Mouse (Mus musculus) mature B cell (primary cell): ENCODE measurements around the gene Arf6.
"Not testable (repeated sequence)": the region's sequence is repeated elsewhere in the genome, so short reads cannot be mapped to it uniquely, and the experiment has no call there.

ENCODE experiments used
- in situ Hi-C: fragments of 300-500 bp; cut with MboI; formaldehyde crosslinking; loops from 2 replicates; pipeline ENCODE4 v1.14.3; 2019

Gene Arf6

DNA sequence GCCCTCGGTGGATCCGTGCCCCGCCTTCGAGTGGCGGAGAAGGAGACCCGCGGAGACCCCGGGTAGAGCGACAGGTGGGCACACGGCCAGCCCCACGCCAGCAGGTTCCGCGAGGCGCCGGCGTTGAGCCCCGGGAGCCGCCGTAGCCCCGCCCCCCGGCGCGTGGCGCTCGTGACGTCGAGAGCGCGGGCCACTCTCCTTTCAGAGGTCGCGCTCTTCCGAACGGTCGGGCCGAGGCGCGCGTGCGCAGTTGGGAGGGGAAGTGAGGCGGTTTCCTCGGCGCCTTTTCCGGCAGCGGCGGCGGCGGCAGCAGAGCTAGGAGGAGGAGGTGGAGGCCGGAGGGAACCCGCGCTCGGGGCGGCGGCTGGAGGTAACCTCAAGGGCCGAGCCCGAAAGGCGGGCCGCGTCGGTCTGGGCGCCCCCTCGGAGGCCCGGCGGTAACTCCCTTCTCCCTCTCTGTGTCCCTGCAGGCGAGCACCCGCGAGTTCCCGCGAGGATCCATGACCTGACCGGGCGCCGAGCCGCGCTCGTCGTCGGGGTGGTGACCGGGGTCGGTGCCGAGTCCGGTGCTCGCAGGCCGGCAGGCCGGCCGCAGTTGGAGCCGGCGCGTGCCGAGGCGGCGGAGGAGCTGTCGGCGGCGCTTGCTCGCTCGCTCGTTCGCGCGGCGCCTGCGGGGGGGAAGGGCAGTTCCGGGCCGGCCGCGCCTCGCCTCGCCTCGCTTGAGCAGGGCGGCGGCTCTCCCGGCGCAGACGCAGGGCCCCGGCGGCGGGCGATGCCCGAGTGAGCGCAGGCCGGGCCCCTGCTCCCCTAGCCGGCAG is at the start of gene Arf6, which contains the start of gene Gm9887:
Arf6 (plus strand) TSS at position 297 of the 818 bp plus-strand sequence.
Gm9887 (minus strand) TSS at position 605 of the 818 bp plus-strand sequence.
- in situ Hi-C loops, result no loop called here

DNA sequence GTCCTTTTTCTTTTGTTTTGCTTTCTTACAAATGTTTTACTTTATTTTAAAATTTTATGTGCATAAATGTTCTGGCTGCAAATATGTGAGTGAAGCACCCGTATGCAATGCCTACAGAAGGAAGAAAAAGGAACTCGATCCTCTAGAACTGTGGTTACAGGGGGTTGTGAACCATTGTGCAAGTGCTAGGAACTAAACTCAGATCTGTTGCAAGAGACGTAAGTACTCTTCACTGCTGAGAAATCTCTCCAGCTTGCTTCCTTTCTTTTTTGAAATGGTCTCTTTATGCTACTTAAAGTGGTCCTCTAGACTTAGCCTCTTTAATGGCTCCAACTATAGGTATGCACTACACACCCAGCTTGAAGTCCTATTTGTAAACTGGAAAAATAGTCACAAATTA is 40.8 kb upstream of the Arf6 start:
- in situ Hi-C loops, result no loop called here

DNA sequence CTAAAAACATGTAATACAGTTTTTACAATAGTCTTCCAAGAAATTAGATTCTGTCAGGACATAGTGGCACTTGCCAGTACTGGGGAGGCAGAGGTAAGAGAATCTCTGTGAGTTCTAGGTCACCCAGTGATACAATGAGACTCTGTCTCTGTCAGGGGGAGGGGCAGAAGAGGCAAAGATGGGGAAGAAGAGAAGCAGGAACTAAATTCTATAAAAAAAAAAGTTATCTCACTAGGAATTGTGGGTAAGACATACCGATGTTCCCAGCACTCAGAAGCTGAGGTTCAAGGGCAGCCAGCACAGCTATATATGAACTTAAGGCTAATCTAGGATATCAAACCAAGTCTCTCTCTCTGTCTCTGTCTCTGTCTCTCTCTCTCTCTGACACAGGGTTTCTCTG is 39.8 kb upstream of the Arf6 start:
- in situ Hi-C loops, result no loop called here

DNA sequence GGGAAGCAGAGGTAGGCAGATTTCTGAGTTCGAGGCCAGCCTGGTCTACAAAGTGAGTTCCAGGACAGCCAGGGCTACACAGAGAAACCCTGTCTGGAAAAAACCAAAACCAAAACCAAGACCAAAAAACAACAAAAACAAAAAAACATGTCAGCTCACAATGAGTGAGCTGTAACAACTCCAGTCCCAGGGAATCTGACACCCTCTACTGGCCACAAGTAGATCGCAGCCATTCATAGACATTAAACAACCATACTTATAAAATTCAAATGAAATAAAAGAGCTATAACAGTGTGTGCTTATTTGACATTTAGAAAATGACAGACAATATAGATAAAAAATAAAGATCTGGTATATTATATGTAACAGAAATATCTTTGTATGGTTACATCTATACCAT is 38.4 kb upstream of the Arf6 start:
- in situ Hi-C loops, result no loop called here

DNA sequence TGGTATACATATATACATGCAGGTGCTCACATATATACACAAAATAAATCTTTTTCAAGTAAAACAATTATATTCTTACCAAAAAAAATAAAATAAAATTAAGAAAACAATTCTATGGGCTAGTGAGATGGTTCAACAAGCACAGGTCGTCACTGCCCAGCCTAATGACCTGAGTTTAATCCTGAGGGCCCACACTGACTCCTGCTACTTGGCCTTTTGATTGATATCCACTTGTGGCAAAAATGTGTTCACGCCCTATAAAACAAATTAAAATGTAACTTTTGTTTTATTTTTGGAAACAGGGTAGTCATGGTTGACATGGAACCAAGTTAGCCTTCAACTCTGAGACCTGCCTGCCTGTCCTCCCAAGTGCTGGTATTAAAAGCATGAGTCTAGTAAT is 22.0 kb upstream of the Arf6 start:
- in situ Hi-C loops, result loop anchor here (10.0 kb wide), 1 partner anchor 225 kb away; no protein-coding TSS in a partner anchor

DNA sequence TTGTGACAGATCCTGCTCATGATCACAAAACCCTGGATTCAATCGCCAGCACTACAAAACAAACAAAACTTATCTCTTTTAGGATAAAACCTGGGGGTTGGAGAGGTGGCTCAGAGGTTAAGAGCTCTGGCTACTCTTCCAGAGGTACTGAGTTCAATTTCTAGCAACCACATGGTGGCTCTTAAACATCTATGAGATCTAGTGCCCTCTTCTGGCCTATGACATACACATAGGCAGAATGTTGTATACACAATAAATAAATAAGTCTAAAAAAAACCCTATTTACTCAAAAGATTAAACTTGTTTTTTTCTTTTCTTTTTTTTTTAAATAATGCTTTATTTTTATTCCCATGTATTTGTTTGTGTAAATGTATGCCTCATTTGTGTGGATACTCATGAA is 20.3 kb upstream of the Arf6 start:
- in situ Hi-C loops, result loop anchor here (10.0 kb wide), 1 partner anchor 223 kb away; no protein-coding TSS in a partner anchor

DNA sequence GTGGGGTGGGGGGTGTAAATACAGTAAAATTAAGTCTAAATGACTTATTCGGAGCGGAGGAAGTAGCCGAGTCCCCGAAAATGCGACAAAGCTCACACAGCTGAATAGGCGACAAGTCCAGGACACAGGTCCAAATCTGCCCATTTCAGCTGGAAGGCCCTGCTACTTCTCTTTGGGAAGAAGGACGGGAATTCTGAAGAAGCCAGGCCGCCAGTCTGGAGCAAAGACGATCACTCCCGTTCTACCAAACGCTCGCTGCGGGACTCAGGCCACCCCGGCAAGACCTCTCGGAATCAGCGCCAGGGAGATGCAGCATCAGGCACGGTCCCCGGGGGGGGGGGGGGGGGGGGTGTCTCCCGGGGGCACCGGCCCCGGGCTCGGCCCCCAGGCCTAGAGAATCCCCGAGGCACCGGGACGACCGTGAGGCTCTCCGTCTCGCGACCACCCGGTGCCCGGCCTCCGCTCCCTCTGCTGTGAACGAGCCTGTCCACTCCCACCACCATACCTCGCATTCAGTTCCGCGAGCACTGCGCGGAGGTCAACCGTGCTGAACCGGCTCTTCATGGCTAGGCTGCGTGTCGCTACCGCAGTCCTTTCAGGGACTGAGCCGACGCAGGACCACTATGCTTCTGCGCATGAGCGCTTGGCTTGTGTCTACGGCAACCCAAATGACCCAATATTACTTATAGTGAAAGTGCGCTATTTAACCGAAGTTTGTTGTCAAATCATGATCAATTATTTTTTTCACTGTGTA is 15.2 kb upstream of the Arf6 start, which contains the start of gene Nemf:
Nemf (minus strand) TSS at position 620 of the 754 bp plus-strand sequence.
- in situ Hi-C loops, result loop anchor here (10.0 kb wide), 1 partner anchor 218 kb away; no protein-coding TSS in a partner anchor

DNA sequence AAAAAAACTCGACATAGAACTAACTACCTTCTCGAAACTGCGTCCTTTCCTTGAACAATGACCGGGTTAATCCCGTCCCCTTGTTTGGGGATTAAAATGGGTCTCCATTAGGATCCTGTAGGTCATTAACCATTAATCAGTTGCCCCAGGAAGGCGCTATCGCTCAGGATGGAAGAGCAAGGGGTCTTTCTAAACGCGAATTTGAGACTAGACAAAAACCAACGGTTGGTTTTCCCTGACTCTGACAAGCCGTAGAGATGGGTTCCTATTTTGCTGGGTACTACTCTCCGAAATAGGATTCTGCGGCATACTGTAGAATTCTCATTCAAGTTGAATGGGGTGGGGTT is 14.7 kb upstream of the Arf6 start:
- in situ Hi-C loops, result loop anchor here (10.0 kb wide), 1 partner anchor 218 kb away; no protein-coding TSS in a partner anchor

DNA sequence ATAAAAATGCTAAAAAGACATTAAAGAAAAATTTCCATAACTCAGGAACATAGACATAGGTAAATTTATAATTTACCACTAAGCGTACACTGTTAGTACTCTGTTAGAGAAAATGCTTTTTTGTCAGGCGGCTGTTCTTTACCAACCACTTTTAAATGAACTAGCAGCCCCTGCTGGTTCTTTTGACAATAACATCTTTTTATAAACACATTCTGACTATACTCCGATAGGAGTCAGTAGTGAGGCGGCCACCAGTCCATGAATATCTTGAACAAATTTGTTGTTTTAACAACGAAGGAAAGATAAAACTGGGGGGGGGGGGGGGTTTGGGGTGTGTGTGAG is 11.3 kb upstream of the Arf6 start:
- in situ Hi-C loops, result no loop called here

DNA sequence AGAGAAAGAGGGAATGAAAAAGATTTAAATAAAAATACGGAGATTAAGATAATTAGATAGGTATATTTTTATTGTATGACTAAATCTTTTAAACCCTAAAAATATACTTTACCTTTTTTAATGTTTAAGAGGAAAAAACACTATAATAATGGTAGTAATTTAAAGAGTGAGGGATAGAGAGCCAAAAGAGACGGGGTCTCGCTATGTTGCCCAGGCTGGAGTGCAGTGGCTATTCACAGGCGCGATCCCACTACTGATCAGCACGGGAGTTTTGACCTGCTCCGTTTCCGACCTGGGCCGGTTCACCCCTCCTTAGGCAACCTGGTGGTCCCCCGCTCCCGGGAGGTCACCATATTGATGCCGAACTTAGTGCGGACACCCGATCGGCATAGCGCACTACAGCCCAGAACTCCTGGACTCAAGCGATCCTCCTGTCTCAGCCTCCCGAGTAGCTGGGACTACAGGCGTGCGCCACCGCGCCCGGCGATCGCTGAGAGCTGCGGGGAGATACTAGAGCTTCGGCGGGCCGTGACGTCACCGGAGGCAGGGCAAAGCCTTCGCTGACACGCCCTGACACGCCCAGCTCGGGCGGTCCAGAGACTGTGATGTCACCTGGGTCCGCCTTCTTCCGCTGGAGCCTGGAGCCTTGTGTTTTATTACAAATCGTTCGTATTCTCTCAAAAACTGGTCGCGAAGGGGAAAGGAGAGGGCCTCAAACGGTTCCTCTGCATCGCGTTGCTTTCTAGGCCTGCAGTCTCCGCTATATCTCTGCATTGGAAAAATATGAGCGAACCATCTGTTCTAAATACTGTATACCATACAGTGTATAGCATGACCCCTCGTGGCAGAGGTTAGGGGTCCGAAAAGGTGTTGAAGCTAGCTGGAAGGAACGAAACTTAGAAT is 10.7 kb upstream of the Arf6 start:
- in situ Hi-C loops, result not testable (repeated sequence)

DNA sequence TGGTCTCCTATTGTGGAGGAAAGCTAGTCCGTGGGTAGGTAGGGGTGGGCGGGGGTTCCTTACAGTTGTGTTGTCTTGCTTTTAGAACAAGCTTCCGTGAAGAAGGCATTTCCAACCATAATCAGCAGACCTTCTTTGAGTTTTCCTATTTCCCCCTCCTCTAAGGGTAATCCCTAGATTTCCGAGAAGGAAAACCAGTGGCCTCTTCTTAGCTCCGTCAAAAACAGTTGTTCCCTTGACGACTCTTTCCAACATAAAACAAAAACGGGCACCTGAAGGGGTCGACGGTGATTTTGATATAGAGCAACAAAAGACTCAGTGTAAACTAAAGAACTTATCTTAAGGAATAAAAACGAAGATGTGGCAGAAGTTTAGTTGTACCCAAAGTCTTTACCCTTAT is 10.0 kb upstream of the Arf6 start:
- in situ Hi-C loops, result no loop called here

DNA sequence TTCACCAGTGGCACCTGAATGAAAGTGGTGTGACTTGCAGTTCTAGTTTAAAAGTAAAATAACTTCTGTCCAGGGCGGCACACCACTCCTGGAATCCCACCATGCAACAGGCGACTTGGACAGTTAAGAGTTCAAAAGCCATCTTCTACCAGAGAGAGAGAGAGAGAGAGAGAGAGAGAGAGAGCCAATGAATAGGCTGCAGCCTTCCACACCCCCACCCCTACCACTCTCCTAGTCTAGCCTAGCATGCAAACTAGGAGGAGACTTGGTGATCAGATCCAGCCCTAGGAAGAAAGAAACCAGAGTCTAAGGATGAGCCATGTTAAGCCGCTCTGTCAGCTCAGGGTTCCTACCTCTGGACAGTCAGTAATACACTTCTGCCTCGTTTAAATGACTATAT is 9.6 kb upstream of the Arf6 start:
- in situ Hi-C loops, result no loop called here

DNA sequence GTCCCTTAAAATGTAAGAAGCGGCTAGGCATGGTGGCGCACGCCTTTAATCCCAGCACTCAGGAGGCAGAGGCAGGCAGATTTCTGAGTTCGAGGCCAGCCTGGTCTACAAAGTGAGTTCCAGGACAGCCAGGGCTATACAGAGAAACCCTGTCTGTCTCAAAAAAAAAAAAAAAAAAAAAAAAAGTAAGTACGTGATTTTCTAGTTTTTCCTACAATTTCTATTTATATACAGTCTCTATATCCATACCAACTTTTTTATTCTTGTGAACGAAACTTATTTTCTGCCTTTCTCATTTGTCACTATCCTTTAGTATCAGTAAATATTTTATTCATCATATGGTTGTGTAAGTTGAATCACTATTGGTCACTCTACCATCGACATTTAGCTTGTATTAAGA is 8.8 kb upstream of the Arf6 start:
- in situ Hi-C loops, result not testable (repeated sequence)

DNA sequence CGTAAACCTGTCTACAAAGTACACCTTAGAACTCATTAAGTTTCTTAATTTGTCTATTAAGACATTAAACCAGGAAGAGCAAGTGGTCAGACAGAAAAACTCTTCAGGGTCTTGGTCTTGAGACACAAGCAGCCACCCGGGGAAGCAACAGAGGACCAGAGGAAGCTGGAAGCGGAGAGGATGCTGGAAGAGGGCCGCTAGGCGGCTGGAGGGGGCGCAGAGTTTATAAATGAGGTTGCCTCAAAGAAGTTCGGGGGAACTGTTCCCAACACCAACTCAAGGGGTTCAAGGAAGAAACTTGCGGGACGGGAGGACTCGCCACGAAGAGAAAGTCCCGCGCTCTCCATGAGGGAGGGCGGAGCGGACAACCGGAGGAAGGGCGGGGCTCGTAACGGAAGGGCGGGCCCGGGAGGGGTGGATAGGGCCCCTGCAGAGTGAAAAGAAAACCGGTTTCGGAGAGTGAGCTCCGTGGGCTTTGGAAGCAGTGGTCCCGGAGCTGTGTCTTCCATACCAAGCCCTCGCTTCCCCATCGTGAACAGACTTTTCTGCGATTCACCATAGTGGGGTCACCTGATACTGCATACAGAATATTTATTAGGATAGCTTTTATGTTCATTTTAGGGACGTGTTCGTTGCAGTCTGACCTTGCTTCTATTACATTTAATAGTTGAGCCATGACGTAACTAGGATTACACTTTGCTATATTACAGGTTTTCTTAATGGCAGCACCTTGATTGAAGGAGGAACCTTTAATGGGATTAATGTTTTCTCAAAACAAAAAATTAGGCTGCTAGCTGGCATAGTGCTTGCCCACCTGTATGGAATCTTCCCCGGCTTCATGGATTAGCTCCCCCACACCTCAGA is 7.8 kb upstream of the Arf6 start:
- in situ Hi-C loops, result no loop called here

DNA sequence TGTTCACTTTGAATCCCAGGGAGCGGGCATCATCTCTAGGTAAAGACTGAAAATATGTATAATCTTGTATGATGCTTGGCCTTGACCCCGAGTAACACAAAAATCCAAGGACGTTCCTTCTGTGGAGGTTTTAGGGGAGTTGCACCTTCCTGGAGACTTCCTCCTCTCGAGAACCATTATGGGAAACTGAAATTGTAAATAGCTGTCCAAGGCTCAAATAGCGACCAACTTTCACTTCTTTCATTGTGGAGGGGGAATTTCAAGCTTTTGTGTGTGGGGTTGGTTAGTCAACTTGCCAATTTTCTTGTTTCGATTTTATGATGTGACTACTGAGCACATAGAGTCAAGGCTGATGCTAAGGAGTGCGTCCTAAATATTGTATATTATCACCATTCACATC is 6.2 kb upstream of the Arf6 start:
- in situ Hi-C loops, result no loop called here

DNA sequence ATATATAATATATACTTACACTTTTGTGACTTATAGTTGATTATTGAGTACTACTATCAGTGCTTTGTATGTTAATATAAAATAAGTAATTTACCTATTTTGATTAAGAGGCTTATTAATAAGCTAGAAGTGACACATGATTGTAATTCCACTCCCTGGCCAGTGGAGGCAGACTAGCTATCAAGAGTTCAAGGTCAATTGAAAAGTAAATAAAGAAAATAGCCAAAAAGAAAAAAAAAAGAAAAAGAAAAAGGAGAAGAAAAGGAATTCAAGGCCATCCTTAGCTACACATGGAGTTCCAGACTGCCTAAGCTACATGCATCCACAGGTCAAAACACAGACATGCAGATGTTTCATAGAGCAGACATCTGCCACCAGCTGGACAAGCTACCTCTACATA is 5.5 kb upstream of the Arf6 start:
- in situ Hi-C loops, result no loop called here

DNA sequence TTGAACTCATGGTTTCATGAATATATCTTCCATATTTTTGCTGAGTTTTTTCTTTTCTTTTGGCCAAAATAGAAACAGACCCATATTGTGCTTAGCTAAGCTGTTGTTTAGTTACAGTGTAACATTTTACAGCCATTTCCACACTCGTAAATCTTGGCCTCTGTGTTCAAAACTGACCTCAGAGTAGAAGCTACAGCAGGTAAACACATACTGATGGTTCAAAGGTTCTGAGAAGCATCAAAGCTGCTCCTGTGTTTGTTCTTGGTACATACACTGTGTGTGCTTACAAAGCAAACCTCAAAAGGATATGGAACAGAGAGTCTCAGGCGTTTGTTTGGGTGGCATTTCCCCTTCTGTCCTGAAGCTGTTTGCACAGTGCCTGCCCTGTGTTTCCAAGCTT is 4.4 kb upstream of the Arf6 start:
- in situ Hi-C loops, result no loop called here

DNA sequence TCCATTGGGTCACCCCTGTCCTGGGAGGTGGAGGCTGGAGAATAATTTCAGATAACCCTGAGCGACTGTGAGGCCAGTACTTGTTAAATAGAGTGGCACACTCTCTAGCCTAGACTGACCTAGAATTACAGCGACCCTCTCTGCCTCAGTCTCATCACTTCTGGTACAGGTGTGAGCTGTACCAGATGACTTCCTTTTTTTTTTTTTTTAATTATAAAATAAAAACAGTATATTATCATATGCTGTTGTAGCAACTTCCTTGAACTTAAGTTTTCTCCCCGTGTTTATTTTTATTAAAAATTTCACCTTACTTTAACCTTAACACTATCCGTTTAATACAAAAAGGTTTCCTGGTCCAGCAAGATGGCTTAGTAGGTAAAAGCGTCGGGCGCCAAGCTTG is 1.0 kb upstream of the Arf6 start:
- in situ Hi-C loops, result no loop called here

DNA sequence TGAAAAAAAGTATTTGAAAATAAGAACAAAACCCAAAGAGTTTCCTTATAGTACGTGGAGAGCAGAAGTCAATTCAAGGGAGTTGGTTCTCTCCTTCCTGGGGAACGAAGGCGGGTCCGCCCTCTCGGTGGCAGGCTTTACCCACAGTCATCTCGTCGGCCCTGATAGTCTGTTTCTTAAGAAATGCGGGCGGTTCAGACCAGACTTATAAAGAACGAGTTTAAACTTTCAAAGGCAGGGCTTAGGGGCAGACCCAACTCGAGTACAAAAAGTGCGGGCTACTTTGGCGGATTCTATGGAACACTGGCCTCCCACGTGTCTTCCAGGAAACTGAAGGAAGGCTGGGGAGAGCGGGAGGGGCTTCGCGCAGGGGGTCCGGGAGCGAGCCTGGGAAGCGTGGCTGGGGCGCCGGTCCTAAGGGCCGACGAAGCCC is 513 bp upstream of the Arf6 start:
- in situ Hi-C loops, result no loop called here

DNA sequence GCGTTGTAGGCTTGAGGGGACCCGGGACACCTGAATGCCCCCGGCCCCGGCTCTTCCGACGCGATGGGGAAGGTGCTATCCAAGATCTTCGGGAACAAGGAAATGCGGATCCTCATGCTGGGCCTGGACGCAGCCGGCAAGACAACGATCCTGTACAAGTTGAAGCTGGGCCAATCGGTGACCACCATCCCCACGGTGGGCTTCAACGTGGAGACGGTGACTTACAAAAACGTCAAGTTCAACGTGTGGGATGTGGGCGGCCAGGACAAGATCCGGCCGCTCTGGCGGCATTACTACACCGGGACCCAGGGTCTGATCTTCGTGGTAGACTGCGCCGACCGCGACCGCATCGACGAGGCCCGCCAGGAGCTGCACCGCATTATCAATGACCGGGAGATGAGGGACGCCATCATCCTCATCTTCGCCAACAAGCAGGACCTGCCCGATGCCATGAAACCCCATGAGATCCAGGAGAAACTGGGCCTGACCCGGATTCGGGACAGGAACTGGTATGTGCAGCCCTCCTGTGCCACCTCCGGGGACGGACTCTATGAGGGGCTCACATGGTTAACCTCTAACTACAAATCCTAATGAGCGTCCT is 881 bp downstream of the Arf6 start:
- in situ Hi-C loops, result no loop called here
